Mouse (Mus musculus) midbrain, embryonic 13.5 days (tissue): ENCODE results near the gene Gcsh. TPM values are rescaled to one million over a fixed set of nuclear protein-coding genes. Genes with fewer than 3 reads are reported as not detected.

Source experiments
- ATAC-seq: fragments of 200-750 bp; cut with Nextera tagmentation; 2 replicates; pipeline ENCODE4 v1.8.0; 2017; ENCODE audit warnings: mild to moderate bottlenecking, moderate TSS enrichment, moderate library complexity
- H3K27ac ChIP-seq: fragments of 300-500 bp; sonication (generic); 2 replicates; pipeline ENCODE4 v1.5.1; 2015; ENCODE audit warnings: inconsistent platforms, mild to moderate bottlenecking, moderate library complexity
- H3K27me3 ChIP-seq: fragments of 300-500 bp; sonication (generic); 2 replicates; pipeline ENCODE4 v1.6.1; 2015; ENCODE audit warnings: mild to moderate bottlenecking, inconsistent platforms
- H3K36me3 ChIP-seq: fragments of 300-500 bp; sonication (generic); 2 replicates; pipeline ENCODE4 v1.6.1; 2015; ENCODE audit warnings: mild to moderate bottlenecking, inconsistent platforms
- H3K4me1 ChIP-seq: fragments of 300-500 bp; sonication (generic); replicated peaks from 2 replicates; pipeline ENCODE4 v1.6.1; 2015; ENCODE audit warnings: inconsistent platforms
- H3K4me2 ChIP-seq: fragments of 300-500 bp; sonication (generic); replicated peaks from 2 replicates; pipeline ENCODE4 v1.6.1; 2015; ENCODE audit warnings: moderate library complexity, mild to moderate bottlenecking, inconsistent platforms
- H3K4me3 ChIP-seq: fragments of 300-500 bp; sonication (generic); replicated peaks from 2 replicates; pipeline ENCODE4 v1.5.1; 2015; ENCODE audit warnings: mild to moderate bottlenecking, inconsistent platforms
- H3K9ac ChIP-seq: fragments of 300-500 bp; sonication (generic); replicated peaks from 2 replicates; pipeline ENCODE4 v1.6.1; 2015; ENCODE audit warnings: mild to moderate bottlenecking, inconsistent platforms
- H3K9me3 ChIP-seq: fragments of 300-500 bp; sonication (generic); 2 replicates; pipeline ENCODE4 v1.6.1; 2016; ENCODE audit warnings: mild to moderate bottlenecking, inconsistent platforms
- WGBS: fragments of 180-500 bp; shearing (Covaris S2); methylation state at CpG from one replicate; pipeline ENCODE4 v1.1.7; 2015; 5-methylcytosine and 5-hydroxymethylcytosine counted together
- polyA plus RNA-seq: library from polyadenylated mRNA; unstranded; fragments of >200 nt; fragmentation: Nextera tagmentation; extraction: Ambion mirVana; gene quantifications from 2 replicates; pipeline ENCODE4 v1.2.1, GENCODE M21; 2015

Gene Gcsh
- polyA plus RNA-seq, 1 experiment from 2014 or later: 88.9 TPM

GRCm38 (mm10) chr8:116969531-116969930 lies 23.8 kb downstream of the Gcsh start:
- no peak for ATAC-seq
- Histone ChIP-seq H3K27ac (no peak overlapping the region), H3K4me1 (no peaks in the 10 kb centered on the region), H3K4me2 (no peak overlapping the region), H3K9ac (no peak overlapping the region), H3K9me3 (no peaks in the 10 kb centered on the region), H3K4me3 (no peak overlapping the region), H3K27me3 (no peaks in the 10 kb centered on the region), H3K36me3 (peaks cover 10% of the 10 kb centered on the region)
- WGBS: 87% methylated on average over 6 of the region's 6 CpGs

GRCm38 (mm10) chr8:116954415-116954814 lies 38.9 kb downstream of the Gcsh start:
- no peak overlapping the region for H3K27ac ChIP-seq
- ATAC-seq: no peak
- H3K9ac ChIP-seq: no peak overlapping the region
- H3K9me3 ChIP-seq: no peaks in the 10 kb centered on the region
- WGBS: 93% methylated on average over 9 of the region's 9 CpGs
- no peak overlapping the region for H3K4me2 ChIP-seq
- H3K4me3 ChIP-seq: no peak overlapping the region
- no peaks in the 10 kb centered on the region for H3K27me3 ChIP-seq
- no peaks in the 10 kb centered on the region for H3K4me1 ChIP-seq
- peaks cover 63% of the 10 kb centered on the region for H3K36me3 ChIP-seq

GRCm38 (mm10) chr8:116952428-116952827 lies 40.9 kb downstream of the Gcsh start:
- Histone ChIP-seq H3K4me1 (no peaks in the 10 kb centered on the region), H3K9me3 (no peaks in the 10 kb centered on the region), H3K4me2 (no peak overlapping the region), H3K4me3 (no peak overlapping the region), H3K36me3 (peaks cover 43% of the 10 kb centered on the region), H3K27me3 (no peaks in the 10 kb centered on the region), H3K27ac (no peak overlapping the region), H3K9ac (no peak overlapping the region)
- no peak for ATAC-seq
- WGBS: 95% methylated on average over 8 of the region's 8 CpGs

GRCm38 (mm10) chr8:116951778-116952177 lies 41.6 kb downstream of the Gcsh start:
- H3K9me3 ChIP-seq: no peaks in the 10 kb centered on the region
- H3K4me3 ChIP-seq: no peak overlapping the region
- H3K27me3 ChIP-seq: no peaks in the 10 kb centered on the region
- peaks cover 2% of the 10 kb centered on the region; the same call in 1 of the 2 replicates for H3K4me1 ChIP-seq
- no peak overlapping the region for H3K4me2 ChIP-seq
- 97% methylated on average over 2 of the region's 2 CpGs for WGBS
- H3K27ac ChIP-seq: no peak overlapping the region
- no peak for ATAC-seq
- peaks cover 37% of the 10 kb centered on the region for H3K36me3 ChIP-seq
- H3K9ac ChIP-seq: no peak overlapping the region

GRCm38 (mm10) chr8:116951369-116951768 lies 42.0 kb downstream of the Gcsh start:
- no peak for ATAC-seq
- WGBS: 87% methylated on average over 5 of the region's 5 CpGs
- H3K9ac ChIP-seq: no peak overlapping the region
- H3K4me1 ChIP-seq: peaks cover 6% of the 10 kb centered on the region; the same call in 1 of the 2 replicates
- H3K36me3 ChIP-seq: peaks cover 33% of the 10 kb centered on the region
- H3K9me3 ChIP-seq: no peaks in the 10 kb centered on the region
- H3K27ac ChIP-seq: no peak overlapping the region
- no peak overlapping the region for H3K4me3 ChIP-seq
- no peaks in the 10 kb centered on the region for H3K27me3 ChIP-seq
- H3K4me2 ChIP-seq: no peak overlapping the region

- Histone ChIP-seq H3K4me3 (no peak overlapping the region), H3K4me1 (peaks cover 31% of the 10 kb centered on the region), H3K27me3 (no peaks in the 10 kb centered on the region), H3K9me3 (no peaks in the 10 kb centered on the region), H3K9ac (no peak overlapping the region), H3K27ac (no peak overlapping the region), H3K4me2 (no peak overlapping the region), H3K36me3 (peaks cover 2% of the 10 kb centered on the region; the same call in 1 of the 2 replicates)
- ATAC-seq: no peak
- 96% methylated on average over 7 of the region's 7 CpGs for WGBS
Observed at GRCm38 (mm10) chr8:116947589-116947988, 45.7 kb downstream of the Gcsh start.

GRCm38 (mm10) chr8:116946851-116947250 lies 46.5 kb downstream of the Gcsh start:
- peak overlapping the region; percentile 14; the same call in 1 of the 2 replicates for H3K9ac ChIP-seq
- 88% methylated on average over 6 of the region's 6 CpGs for WGBS
- H3K27ac ChIP-seq: no peak overlapping the region
- ATAC-seq: no peak
- no peak overlapping the region for H3K4me2 ChIP-seq
- H3K4me3 ChIP-seq: no peak overlapping the region
- no peaks in the 10 kb centered on the region for H3K9me3 ChIP-seq
- no peaks in the 10 kb centered on the region for H3K27me3 ChIP-seq
- H3K4me1 ChIP-seq: peaks cover 31% of the 10 kb centered on the region
- 0 out of 2 replicates have a peak, but pooled peaks cover 2% of the 10 kb centered on the region for H3K36me3 ChIP-seq

- H3K4me1 ChIP-seq: peaks cover 31% of the 10 kb centered on the region
- 0 out of 2 replicates have a peak, but pooled peaks cover 2% of the 10 kb centered on the region for H3K36me3 ChIP-seq
- no peak overlapping the region for H3K4me3 ChIP-seq
- H3K27me3 ChIP-seq: no peaks in the 10 kb centered on the region
- H3K27ac ChIP-seq: no peak overlapping the region
- 89% methylated on average over 21 of the region's 21 CpGs for WGBS
- H3K9ac ChIP-seq: peak overlapping the region; percentile 14; the same call in 1 of the 2 replicates
- no peak for ATAC-seq
- H3K4me2 ChIP-seq: no peak overlapping the region
- no peaks in the 10 kb centered on the region for H3K9me3 ChIP-seq
Observed at GRCm38 (mm10) chr8:116946268-116946838, 47.0 kb downstream of the Gcsh start.

GRCm38 (mm10) chr8:116945169-116945910 lies 48.0 kb downstream of the Gcsh start:
- H3K27ac ChIP-seq: no peak overlapping the region

GRCm38 (mm10) chr8:116944385-116944696 lies 49.0 kb downstream of the Gcsh start:
- Histone ChIP-seq H3K9ac (peak overlapping the region; percentile 93), H3K27ac (no peak overlapping the region)
- WGBS: 18% methylated on average over 4 of the region's 4 CpGs

More at GRCm38 (mm10) chr8:116945169-116945910, 48.0 kb downstream of the Gcsh start:
- H3K4me1 ChIP-seq: peaks cover 31% of the 10 kb centered on the region
- H3K27me3 ChIP-seq: no peaks in the 10 kb centered on the region
- no peak overlapping the region for H3K9ac ChIP-seq
- WGBS: 91% methylated on average over 9 of the region's 9 CpGs
- ATAC-seq: no peak
- H3K36me3 ChIP-seq: 0 out of 2 replicates have a peak, but pooled peaks cover 2% of the 10 kb centered on the region
- H3K4me2 ChIP-seq: no peak overlapping the region
- 0 out of 2 replicates have a peak overlapping the region, but pooled peaks have one; percentile 90 for H3K4me3 ChIP-seq
- H3K9me3 ChIP-seq: no peaks in the 10 kb centered on the region

GRCm38 (mm10) chr8:116943555-116944384 lies 49.6 kb downstream of the Gcsh start:
- 0 out of 2 replicates have a peak, but pooled peaks cover 2% of the 10 kb centered on the region for H3K36me3 ChIP-seq
- H3K27ac ChIP-seq: peak overlapping the region; percentile 56
- no peaks in the 10 kb centered on the region for H3K9me3 ChIP-seq
- peak overlapping the region; percentile 90 for H3K4me3 ChIP-seq
- H3K4me2 ChIP-seq: peak overlapping the region; percentile 97
- H3K4me1 ChIP-seq: peaks cover 31% of the 10 kb centered on the region
- no peaks in the 10 kb centered on the region for H3K27me3 ChIP-seq
- ATAC-seq: peak; percentile 88
- WGBS: under 1% methylated on average over 54 of the region's 62 CpGs
- peak overlapping the region; percentile 93 for H3K9ac ChIP-seq

More at GRCm38 (mm10) chr8:116944385-116944696, 49.0 kb downstream of the Gcsh start:
- Histone ChIP-seq H3K4me1 (peaks cover 31% of the 10 kb centered on the region), H3K27me3 (no peaks in the 10 kb centered on the region), H3K9me3 (no peaks in the 10 kb centered on the region), H3K36me3 (0 out of 2 replicates have a peak, but pooled peaks cover 2% of the 10 kb centered on the region), H3K4me2 (peak overlapping the region; percentile 97), H3K4me3 (peak overlapping the region; percentile 90)
- no peak for ATAC-seq
